ENCODE assay signal across 8 mouse cellular contexts in genomic region chr5:99905731-99906130, GRCm38 (mm10). TPM values are rescaled to one million over a fixed set of nuclear protein-coding genes. Genes with fewer than 3 reads are reported as not detected.
DNase-seq lines count a peak whose midpoint lies in the region; ATAC-seq and TF ChIP-seq lines count a peak whose summit lies in the region.

No protein-coding gene starts in this region.

- TF ChIP-seq CTCF in lung, embryonic 14.5 days (IDR thresholded peaks at IDR 0.05; ENCODE audit: low read depth): no peak

- no peak for ATAC-seq in cerebellum, adult (ENCODE audit: insufficient number of reproducible peaks, low FRiP score, low TSS enrichment)
- ATAC-seq in lung, embryonic 14.5 days (ENCODE audit: insufficient read depth): no peak
- no peak for ATAC-seq in intestine, embryonic 15.5 days
- no peak for ATAC-seq in neural tube, embryonic 12.5 days (ENCODE audit: low FRiP score, low read depth)

- H3K4me3 ChIP-seq in lung, embryonic 14.5 days (ENCODE audit: low read depth, low read length): peak overlapping the region; percentile 52; the same call in 1 of the 2 replicates
- H3K4me3 ChIP-seq in intestine, embryonic 15.5 days (replicated peaks): peak overlapping the region; percentile 59; the same call in 1 of the 2 replicates
- H3K4me3 ChIP-seq in neural tube, embryonic 12.5 days: peak overlapping the region; percentile 60; the same call in 1 of the 2 replicates

- peak overlapping the region; percentile 62 for H3K4me2 ChIP-seq in lung, embryonic 14.5 days
- H3K4me2 ChIP-seq in intestine, embryonic 15.5 days (replicated peaks): peak overlapping the region; percentile 68
- peak overlapping the region; percentile 59; the same call in 1 of the 2 replicates for H3K4me2 ChIP-seq in neural tube, embryonic 12.5 days (replicated peaks)

- peak; percentile 12 for DNase-seq in cerebellum, adult 11-12 months
- DNase-seq in lung, embryonic 14.5 days: no peak
- no peak for DNase-seq in lung, postnatal 10 days
- DNase-seq in frontal cortex, postnatal 14 days (ENCODE audit: low spot score in 2 of 2): no peak
- DNase-seq in spleen, postnatal 14 days (ENCODE audit: low spot score in 2 of 2): no peak

- no peaks in the 10 kb centered on the region for H3K9me3 ChIP-seq in lung, embryonic 14.5 days (ENCODE audit: low read depth, low read length)
- H3K9me3 ChIP-seq in intestine, embryonic 15.5 days: no peaks in the 10 kb centered on the region
- no peaks in the 10 kb centered on the region for H3K9me3 ChIP-seq in neural tube, embryonic 12.5 days

- H3K27ac ChIP-seq in lung, embryonic 14.5 days (ENCODE audit: low read depth): no peak overlapping the region
- H3K27ac ChIP-seq in intestine, embryonic 15.5 days: no peak overlapping the region
- H3K27ac ChIP-seq in neural tube, embryonic 12.5 days: 0 out of 2 replicates have a peak overlapping the region, but pooled peaks have one; percentile 70

- H3K27me3 ChIP-seq in lung, embryonic 14.5 days (ENCODE audit: insufficient read depth, low read length): no peaks in the 10 kb centered on the region
- no peaks in the 10 kb centered on the region for H3K27me3 ChIP-seq in intestine, embryonic 15.5 days (replicated peaks)
- H3K27me3 ChIP-seq in neural tube, embryonic 12.5 days (replicated peaks): no peaks in the 10 kb centered on the region

- WGBS in lung, embryonic 14.5 days: 63% methylated on average over 7 of the region's 7 CpGs
- WGBS in intestine, embryonic 15.5 days: 55% methylated on average over 7 of the region's 7 CpGs
- 68% methylated on average over 7 of the region's 7 CpGs for WGBS in neural tube, embryonic 12.5 days

- no peak overlapping the region for H3K9ac ChIP-seq in lung, embryonic 14.5 days
- H3K9ac ChIP-seq in intestine, embryonic 15.5 days: no peak overlapping the region
- no peak overlapping the region for H3K9ac ChIP-seq in neural tube, embryonic 12.5 days

- no peaks in the 10 kb centered on the region for H3K4me1 ChIP-seq in lung, embryonic 14.5 days (ENCODE audit: insufficient read depth)
- H3K4me1 ChIP-seq in intestine, embryonic 15.5 days (replicated peaks): no peaks in the 10 kb centered on the region
- no peaks in the 10 kb centered on the region for H3K4me1 ChIP-seq in neural tube, embryonic 12.5 days

- H3K36me3 ChIP-seq in lung, embryonic 14.5 days (ENCODE audit: insufficient read depth): no peaks in the 10 kb centered on the region
- H3K36me3 ChIP-seq in intestine, embryonic 15.5 days: no peaks in the 10 kb centered on the region
- no peaks in the 10 kb centered on the region for H3K36me3 ChIP-seq in neural tube, embryonic 12.5 days

RNA-seq across cellular contexts. Expression of gene Vamp9, which starts 0.3 kb away (rescaled TPM):
- 0.29 TPM in 1 of 2 replicates, not detected in the other for polyA plus RNA-seq in lung, embryonic 14.5 days (2014; fragmentation: Nextera tagmentation; extraction: Ambion mirVana)
- 0.24 and 0.38 TPM in 2 replicates for polyA plus RNA-seq in intestine, embryonic 15.5 days (2015; fragmentation: Nextera tagmentation; extraction: Ambion mirVana)
- 0.46 and 0.56 TPM in 2 replicates for polyA plus RNA-seq in neural tube, embryonic 12.5 days (2016; fragmentation: Nextera tagmentation; extraction: Ambion mirVana)
